Mouse (Mus musculus): ENCODE results near the gene Cmklr1.

GRCm38 (mm10) chr5:113583424-113584162, 66.6 kb downstream of the Cmklr1 start:
- TF ChIP-seq CTCF (IDR thresholded peaks at IDR 0.05; ENCODE audit: extremely low read depth, insufficient read length, insufficient replicate concordance, low read depth, low read length) (no peak), POLR2A (IDR thresholded peaks at IDR 0.05; ENCODE audit: low read depth, low read length) (no peak)

Data from small intestine, adult 2 months (tissue).